Mouse (Mus musculus): ENCODE data around the gene Ifi214. TPM values are rescaled to one million over a fixed set of nuclear protein-coding genes. Genes with fewer than 3 reads are reported as not detected.
"Not testable (repeated sequence)": the region's sequence is repeated elsewhere in the genome, so short reads cannot be mapped to it uniquely, and the experiment has no call there.

Gene Ifi214
- not detected in 2 replicates for polyA plus RNA-seq (2015; fragmentation: Nextera tagmentation; extraction: Ambion mirVana)

GRCm38 (mm10) chr1:173535791-173536190 lies at the start of gene Ifi214:
Ifi214 (minus strand) TSS chr1:173535957.
- H3K4me2 ChIP-seq (ENCODE audit: low read length); H3K9me3 ChIP-seq (replicated peaks; ENCODE audit: control insufficient read depth, low read length, poor library complexity, severe bottlenecking); ATAC-seq; H3K4me3 ChIP-seq (ENCODE audit: low read depth, low read length); H3K27me3 ChIP-seq (ENCODE audit: control insufficient read depth, insufficient read depth, low read depth, low read length); H3K27ac ChIP-seq (ENCODE audit: low read length); H3K4me1 ChIP-seq (ENCODE audit: control insufficient read depth, insufficient read depth, low read length); H3K9ac ChIP-seq (ENCODE audit: low read depth, low read length); H3K36me3 ChIP-seq (ENCODE audit: control insufficient read depth, insufficient read depth, low read length): not testable (repeated sequence)
- 87% methylated on average over 3 of the region's 3 CpGs for WGBS

DNA sequence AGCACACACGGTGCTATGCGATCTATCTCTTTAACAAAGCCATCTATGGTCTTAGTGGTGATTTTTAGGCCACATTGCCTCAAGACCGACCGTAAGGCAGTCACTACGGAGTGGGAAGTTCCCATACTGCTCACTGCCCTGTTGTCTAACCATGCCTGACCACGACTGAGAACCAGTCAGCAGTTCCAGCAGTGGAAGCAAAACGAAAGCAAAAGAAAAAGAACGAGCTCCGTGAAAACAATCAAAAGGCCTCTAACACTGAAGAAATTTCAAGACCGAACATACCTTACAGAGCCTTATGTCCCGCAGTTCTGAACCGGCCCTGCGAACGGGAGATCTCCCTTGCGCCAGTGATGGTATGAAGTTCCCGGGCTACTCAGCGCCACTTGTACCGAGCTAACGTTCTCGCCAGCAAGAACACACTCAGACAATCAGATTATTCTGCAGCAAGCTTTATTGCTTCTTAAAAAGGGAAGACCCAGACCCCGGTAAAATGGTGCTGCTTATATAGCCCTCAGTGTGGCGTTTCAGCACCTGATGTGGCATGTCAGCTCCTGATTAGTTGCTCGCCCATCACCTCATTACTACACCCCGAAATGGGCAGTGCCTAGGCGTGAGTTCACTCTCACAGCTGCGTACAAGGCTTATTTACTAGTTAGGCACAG lies 44.3 kb upstream of the Ifi214 start:
- Histone ChIP-seq H3K4me1 (ENCODE audit: control insufficient read depth, insufficient read depth, low read length) (no peaks in the 10 kb centered on the region), H3K9me3 (replicated peaks; ENCODE audit: control insufficient read depth, low read length, poor library complexity, severe bottlenecking) (peaks cover 5% of the 10 kb centered on the region; the same call in 1 of the 2 replicates), H3K36me3 (ENCODE audit: control insufficient read depth, insufficient read depth, low read length) (no peaks in the 10 kb centered on the region), H3K9ac (ENCODE audit: low read depth, low read length) (no peak overlapping the region), H3K27ac (ENCODE audit: low read length) (no peak overlapping the region), H3K4me2 (ENCODE audit: low read length) (no peak overlapping the region), H3K27me3 (ENCODE audit: control insufficient read depth, insufficient read depth, low read depth, low read length) (no peaks in the 10 kb centered on the region), H3K4me3 (ENCODE audit: low read depth, low read length) (no peak overlapping the region)
- 95% methylated on average over 26 of the region's 26 CpGs for WGBS
- no peak for ATAC-seq

- WGBS = 94% methylated on average over 9 of the region's 9 CpGs
- ATAC-seq = no peak
Measured at GRCm38 (mm10) chr1:173579079-173579478, 43.3 kb upstream of the Ifi214 start.

DNA sequence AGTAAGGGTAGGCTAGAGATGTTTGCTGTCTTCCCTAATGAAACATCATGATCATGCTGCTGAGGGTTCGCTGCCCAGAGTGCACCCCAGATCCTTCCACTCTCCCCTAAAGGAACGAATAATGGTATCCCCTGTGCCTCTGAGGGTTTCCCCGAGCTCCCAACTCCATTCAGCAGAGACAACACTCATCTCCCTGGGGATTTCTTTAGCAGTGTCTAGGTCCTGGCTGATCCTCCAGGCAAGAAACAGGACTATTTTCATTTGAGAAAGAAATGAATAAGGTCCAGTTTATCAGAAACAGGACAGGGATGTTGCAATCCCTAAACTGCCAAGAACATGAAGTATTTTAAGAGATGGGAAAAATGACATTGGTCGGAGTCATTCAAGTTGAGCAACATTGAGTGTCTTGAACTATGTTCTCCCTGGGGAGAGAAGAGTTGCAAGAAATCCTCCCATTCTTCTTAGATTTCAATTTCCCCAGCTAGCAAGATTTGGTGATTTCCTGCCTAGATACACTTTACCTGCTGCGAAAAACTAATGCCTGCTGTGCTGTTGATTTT lies 14.8 kb upstream of the Ifi214 start:
- not testable (repeated sequence) for H3K9me3 ChIP-seq (replicated peaks; ENCODE audit: control insufficient read depth, low read length, poor library complexity, severe bottlenecking); ATAC-seq; H3K4me3 ChIP-seq (ENCODE audit: low read depth, low read length); H3K36me3 ChIP-seq (ENCODE audit: control insufficient read depth, insufficient read depth, low read length); H3K9ac ChIP-seq (ENCODE audit: low read depth, low read length); H3K4me2 ChIP-seq (ENCODE audit: low read length); H3K27ac ChIP-seq (ENCODE audit: low read length); H3K27me3 ChIP-seq (ENCODE audit: control insufficient read depth, insufficient read depth, low read depth, low read length); H3K4me1 ChIP-seq (ENCODE audit: control insufficient read depth, insufficient read depth, low read length)
- WGBS = 81% methylated on average over 5 of the region's 5 CpGs

More at GRCm38 (mm10) chr1:173579079-173579478, 43.3 kb upstream of the Ifi214 start:
- Histone ChIP-seq H3K36me3 (ENCODE audit: control insufficient read depth, insufficient read depth, low read length) (no peaks in the 10 kb centered on the region), H3K4me2 (ENCODE audit: low read length) (no peak overlapping the region), H3K27ac (ENCODE audit: low read length) (no peak overlapping the region), H3K9ac (ENCODE audit: low read depth, low read length) (no peak overlapping the region), H3K27me3 (ENCODE audit: control insufficient read depth, insufficient read depth, low read depth, low read length) (no peaks in the 10 kb centered on the region), H3K4me1 (ENCODE audit: control insufficient read depth, insufficient read depth, low read length) (no peaks in the 10 kb centered on the region), H3K4me3 (ENCODE audit: low read depth, low read length) (no peak overlapping the region), H3K9me3 (replicated peaks; ENCODE audit: control insufficient read depth, low read length, poor library complexity, severe bottlenecking) (peaks cover 5% of the 10 kb centered on the region; the same call in 1 of the 2 replicates)

- not testable (repeated sequence) for H3K4me2 ChIP-seq (ENCODE audit: low read length); H3K36me3 ChIP-seq (ENCODE audit: control insufficient read depth, insufficient read depth, low read length); H3K4me1 ChIP-seq (ENCODE audit: control insufficient read depth, insufficient read depth, low read length); ATAC-seq; H3K9ac ChIP-seq (ENCODE audit: low read depth, low read length); H3K27ac ChIP-seq (ENCODE audit: low read length); H3K9me3 ChIP-seq (replicated peaks; ENCODE audit: control insufficient read depth, low read length, poor library complexity, severe bottlenecking); H3K4me3 ChIP-seq (ENCODE audit: low read depth, low read length); H3K27me3 ChIP-seq (ENCODE audit: control insufficient read depth, insufficient read depth, low read depth, low read length)
- 93% methylated on average over 3 of the region's 3 CpGs for WGBS
Measured at GRCm38 (mm10) chr1:173548798-173549197, 13.0 kb upstream of the Ifi214 start.

GRCm38 (mm10) chr1:173521452-173521851 lies 14.3 kb downstream of the Ifi214 start:
- no peak overlapping the region for H3K27ac ChIP-seq (ENCODE audit: low read length)

DNA sequence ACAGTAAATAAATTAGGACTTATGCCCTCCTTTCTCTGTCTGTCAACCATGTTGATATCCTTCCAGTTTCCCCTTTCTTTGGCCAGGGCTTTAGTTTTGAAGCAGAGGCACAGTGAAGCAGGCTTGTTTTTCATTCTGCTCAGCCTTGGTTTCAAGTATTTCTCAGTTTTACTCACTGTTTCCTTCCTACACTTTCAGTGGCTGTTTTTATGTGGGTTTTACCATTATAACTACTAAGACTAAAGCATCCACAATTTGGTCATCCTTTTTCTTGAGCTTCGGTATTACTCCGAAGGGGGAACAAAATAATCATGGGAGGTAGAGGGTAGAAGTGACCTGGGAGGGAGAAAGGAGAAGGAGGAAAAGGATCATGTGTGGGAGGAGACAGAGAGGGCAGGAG lies 25.2 kb downstream of the Ifi214 start:
- not testable (repeated sequence) for H3K27me3 ChIP-seq (ENCODE audit: control insufficient read depth, insufficient read depth, low read depth, low read length)
- 95% methylated on average over 2 of the region's 2 CpGs for WGBS

More at GRCm38 (mm10) chr1:173521452-173521851, 14.3 kb downstream of the Ifi214 start:
- H3K4me3 ChIP-seq (ENCODE audit: low read depth, low read length) = no peak overlapping the region
- H3K9me3 ChIP-seq (replicated peaks; ENCODE audit: control insufficient read depth, low read length, poor library complexity, severe bottlenecking) = no peaks in the 10 kb centered on the region
- no peak overlapping the region for H3K4me2 ChIP-seq (ENCODE audit: low read length)
- H3K27me3 ChIP-seq (ENCODE audit: control insufficient read depth, insufficient read depth, low read depth, low read length) = no peaks in the 10 kb centered on the region
- H3K9ac ChIP-seq (ENCODE audit: low read depth, low read length) = no peak overlapping the region
- ATAC-seq = no peak
- no peaks in the 10 kb centered on the region for H3K36me3 ChIP-seq (ENCODE audit: control insufficient read depth, insufficient read depth, low read length)
- no peaks in the 10 kb centered on the region for H3K4me1 ChIP-seq (ENCODE audit: control insufficient read depth, insufficient read depth, low read length)

GRCm38 (mm10) chr1:173491483-173491882 lies 44.3 kb downstream of the Ifi214 start:
- not testable (repeated sequence) for H3K9me3 ChIP-seq (replicated peaks; ENCODE audit: control insufficient read depth, low read length, poor library complexity, severe bottlenecking); H3K36me3 ChIP-seq (ENCODE audit: control insufficient read depth, insufficient read depth, low read length); H3K9ac ChIP-seq (ENCODE audit: low read depth, low read length); H3K27me3 ChIP-seq (ENCODE audit: control insufficient read depth, insufficient read depth, low read depth, low read length); H3K27ac ChIP-seq (ENCODE audit: low read length); H3K4me1 ChIP-seq (ENCODE audit: control insufficient read depth, insufficient read depth, low read length); H3K4me3 ChIP-seq (ENCODE audit: low read depth, low read length); ATAC-seq; H3K4me2 ChIP-seq (ENCODE audit: low read length)

More for the DNA sequence above, 25.2 kb downstream of the Ifi214 start:
- H3K9me3 ChIP-seq (replicated peaks; ENCODE audit: control insufficient read depth, low read length, poor library complexity, severe bottlenecking); H3K36me3 ChIP-seq (ENCODE audit: control insufficient read depth, insufficient read depth, low read length); H3K4me3 ChIP-seq (ENCODE audit: low read depth, low read length); H3K4me2 ChIP-seq (ENCODE audit: low read length); ATAC-seq; H3K27ac ChIP-seq (ENCODE audit: low read length); H3K4me1 ChIP-seq (ENCODE audit: control insufficient read depth, insufficient read depth, low read length); H3K9ac ChIP-seq (ENCODE audit: low read depth, low read length): not testable (repeated sequence)

GRCm38 (mm10) chr1:173490812-173491480 lies 44.8 kb downstream of the Ifi214 start, which contains the start of gene Ifi206:
Ifi206 (minus strand) TSS chr1:173491041.
- not testable (repeated sequence) for H3K4me3 ChIP-seq (ENCODE audit: low read depth, low read length); H3K9ac ChIP-seq (ENCODE audit: low read depth, low read length); H3K27ac ChIP-seq (ENCODE audit: low read length); H3K36me3 ChIP-seq (ENCODE audit: control insufficient read depth, insufficient read depth, low read length); H3K27me3 ChIP-seq (ENCODE audit: control insufficient read depth, insufficient read depth, low read depth, low read length); H3K9me3 ChIP-seq (replicated peaks; ENCODE audit: control insufficient read depth, low read length, poor library complexity, severe bottlenecking); H3K4me2 ChIP-seq (ENCODE audit: low read length); H3K4me1 ChIP-seq (ENCODE audit: control insufficient read depth, insufficient read depth, low read length); ATAC-seq
- WGBS = 84% methylated on average over 3 of the region's 3 CpGs

Data from midbrain, embryonic 16.5 days (tissue).